In genomic region chr5:144207478-144207877, GRCm38 (mm10) we compare ENCODE assay signal across 8 mouse cellular contexts. TPM values are rescaled to one million over a fixed set of nuclear protein-coding genes. Genes with fewer than 3 reads are reported as not detected.
DNase-seq lines count a peak whose midpoint lies in the region; ATAC-seq and TF ChIP-seq lines count a peak whose summit lies in the region.

No protein-coding gene starts in this region.

- no peak overlapping the region for H3K27ac ChIP-seq in liver, adult 2 months (replicated peaks; ENCODE audit: insufficient read depth, low read depth, low read length)
- no peak overlapping the region for H3K27ac ChIP-seq in liver, embryonic 11.5 days (ENCODE audit: low read depth, low read length)
- no peak overlapping the region for H3K27ac ChIP-seq in bone marrow macrophage, adult 2 months (ENCODE audit: insufficient read depth, low read depth, low read length)
- H3K27ac ChIP-seq in left cerebral cortex, adult 2 months = no peak overlapping the region
- no peak overlapping the region for H3K27ac ChIP-seq in neural tube, embryonic 11.5 days (ENCODE audit: low read depth, low read length)

- H3K36me3 ChIP-seq in liver, adult 2 months (ENCODE audit: control insufficient read depth, insufficient read depth, low read length) = peaks cover 16% of the 10 kb centered on the region; the same call in 1 of the 2 replicates
- H3K36me3 ChIP-seq in liver, embryonic 11.5 days (ENCODE audit: control insufficient read depth, insufficient read depth, low read length) = peaks cover 17% of the 10 kb centered on the region
- peaks cover 8% of the 10 kb centered on the region for H3K36me3 ChIP-seq in neural tube, embryonic 11.5 days (ENCODE audit: control insufficient read depth, insufficient read depth, low read length)

- no peak for TF ChIP-seq POLR2A in liver, adult 2 months (IDR thresholded peaks at IDR 0.05; ENCODE audit: extremely low read depth, insufficient read depth, low read length)
- no peak for TF ChIP-seq POLR2A in bone marrow macrophage, adult 2 months (IDR thresholded peaks at IDR 0.05; ENCODE audit: borderline replicate concordance, low read depth, low read length)

- ATAC-seq in CD4-positive, CD25-positive, alpha-beta regulatory T cell, adult 4 months = no peak
- no peak; the same call in 1 of the 2 replicates for ATAC-seq in liver, embryonic 11.5 days (replicated peaks; ENCODE audit: low FRiP score)
- peak; percentile 52 for ATAC-seq in granulocyte monocyte progenitor cell, adult 5-6 weeks (replicated peaks; ENCODE audit: poor library complexity, severe bottlenecking)
- ATAC-seq in neural tube, embryonic 11.5 days (ENCODE audit: insufficient read depth, low FRiP score, low TSS enrichment) = no peak

- H3K4me1 ChIP-seq in liver, adult 2 months (ENCODE audit: control insufficient read depth, insufficient read depth, low read length) = no peaks in the 10 kb centered on the region
- H3K4me1 ChIP-seq in liver, embryonic 11.5 days (replicated peaks; ENCODE audit: control insufficient read depth, insufficient read depth, low read length) = no peaks in the 10 kb centered on the region
- H3K4me1 ChIP-seq in bone marrow macrophage, adult 2 months (ENCODE audit: control insufficient read depth, insufficient read depth, low read length) = no peaks in the 10 kb centered on the region
- no peaks in the 10 kb centered on the region for H3K4me1 ChIP-seq in neural tube, embryonic 11.5 days (ENCODE audit: control insufficient read depth, insufficient read depth, low read length)

- WGBS in liver, adult 2 months = 39% methylated on average over 11 of the region's 11 CpGs
- 48% methylated on average over 11 of the region's 11 CpGs for WGBS in liver, embryonic 11.5 days
- 50% methylated on average over 11 of the region's 11 CpGs for WGBS in neural tube, embryonic 11.5 days

- H3K9ac ChIP-seq in liver, adult 2 months (ENCODE audit: low read depth, low read length) = no peak overlapping the region
- H3K9ac ChIP-seq in liver, embryonic 11.5 days (ENCODE audit: low read depth, low read length) = no peak overlapping the region
- no peak overlapping the region for H3K9ac ChIP-seq in neural tube, embryonic 11.5 days (ENCODE audit: low read length)

- H3K9me3 ChIP-seq in liver, embryonic 11.5 days (ENCODE audit: control insufficient read depth, low read length) = no peaks in the 10 kb centered on the region
- H3K9me3 ChIP-seq in neural tube, embryonic 11.5 days (ENCODE audit: control insufficient read depth, low read length) = no peaks in the 10 kb centered on the region

- DNase-seq in CD4-positive, CD25-positive, alpha-beta regulatory T cell, adult 2 months (ENCODE audit: low read depth, low spot score) = peak; percentile 65
- DNase-seq in liver, adult 2 months (ENCODE audit: extremely low read depth, low read depth, low spot score) = no peak
- DNase-seq in liver, embryonic 11.5 days (ENCODE audit: low spot score) = no peak
- DNase-seq in left cerebral cortex, adult 2 months (ENCODE audit: extremely low spot score in 1 of 2, low spot score in 2 of 2) = peak in 1 of 2 experiments; percentile 52
- peak; percentile 48 for DNase-seq in neural tube, embryonic 11.5 days (ENCODE audit: low spot score)

- no peak overlapping the region for H3K4me2 ChIP-seq in liver, embryonic 11.5 days
- H3K4me2 ChIP-seq in neural tube, embryonic 11.5 days (ENCODE audit: low read depth) = no peak overlapping the region

- intact Hi-C loops in left cerebral cortex, adult 2 months (cut with DNase I) = loop anchor here (5.0 kb wide), 1 partner anchor 530 kb away; no protein-coding TSS in a partner anchor

- peak; percentile 73 for TF ChIP-seq CTCF in liver, adult 2 months (IDR thresholded peaks at IDR 0.05; ENCODE audit: low read depth, low read length)
- peak; percentile 94 for TF ChIP-seq CTCF in bone marrow macrophage, adult 2 months (IDR thresholded peaks at IDR 0.05; ENCODE audit: low read depth, low read length)
- TF ChIP-seq CTCF in left cerebral cortex, adult 2 months (IDR thresholded peaks at IDR 0.05) = peak; percentile 95

- no peaks in the 10 kb centered on the region for H3K27me3 ChIP-seq in liver, adult 2 months (ENCODE audit: control insufficient read depth, insufficient read depth, low read length)
- no peaks in the 10 kb centered on the region for H3K27me3 ChIP-seq in liver, embryonic 11.5 days (replicated peaks; ENCODE audit: control insufficient read depth, insufficient read depth, low read length)
- no peaks in the 10 kb centered on the region for H3K27me3 ChIP-seq in neural tube, embryonic 11.5 days (ENCODE audit: control insufficient read depth, insufficient read depth, low read length)

- no peaks in the 10 kb centered on the region for H3K79me2 ChIP-seq in liver, adult 2 months (ENCODE audit: control insufficient read depth, insufficient read depth, low read length)

- H3K4me3 ChIP-seq in liver, adult 2 months (ENCODE audit: insufficient read depth, low read depth, low read length) = no peak overlapping the region
- no peak overlapping the region for H3K4me3 ChIP-seq in liver, embryonic 11.5 days (ENCODE audit: low read depth, low read length)
- no peak overlapping the region for H3K4me3 ChIP-seq in bone marrow macrophage, adult 2 months (ENCODE audit: insufficient read depth, low read length)
- no peak overlapping the region for H3K4me3 ChIP-seq in left cerebral cortex, adult 2 months
- no peak overlapping the region for H3K4me3 ChIP-seq in neural tube, embryonic 11.5 days (ENCODE audit: low read depth, low read length)

RNA-seq across cellular contexts. Expression of gene Tecpr1, which starts 15.9 kb away (rescaled TPM):
- polyA plus RNA-seq in CD4-positive, CD25-positive, alpha-beta regulatory T cell, adult 4 months (2017; shearing (Covaris generic)) = 100 to 1,000 TPM in 1 of 2 experiments, 10 to 100 TPM in 1; 78.5 to 109 TPM
- 5.9 and 6.6 TPM in 2 replicates for total RNA-seq in liver, adult 2 months (2014; rRNA removed)
- polyA plus RNA-seq in liver, adult 2 months (2012; rRNA removed) = 9.3 and 13.0 TPM in 2 replicates
- 7.5 and 8.9 TPM in 2 replicates for polyA plus RNA-seq in liver, embryonic 11.5 days (2014; fragmentation: Nextera tagmentation; extraction: Ambion mirVana)
- polyA plus RNA-seq in bone marrow macrophage, adult 2 months (2012; ENCODE audit: insufficient read depth, insufficient read length, missing spikeins) = 50.7 and 55.3 TPM in 2 replicates
- 1.4 and 6.1 TPM in 2 replicates for total RNA-seq in granulocyte monocyte progenitor cell, adult 5-6 weeks (2014; fragmentation: Nextera tagmentation)
- total RNA-seq in granulocyte monocyte progenitor cell, adult 5-6 weeks (2017) = 1.1 and 3.3 TPM in 2 replicates
- total RNA-seq in left cerebral cortex, adult 2 months (2021) = 100 to 1,000 TPM in 1 of 2 experiments, 10 to 100 TPM in 1; 95.3 to 103 TPM
- polyA plus RNA-seq in neural tube, embryonic 11.5 days (2014; fragmentation: Nextera tagmentation; extraction: Ambion mirVana) = 18.4 and 18.6 TPM in 2 replicates

RNA-seq across cellular contexts. Expression of gene Bhlha15, which starts 17.4 kb away (rescaled TPM):
- under 1 TPM in 1 of 2 experiments, not detected in 1; 0.39 TPM for polyA plus RNA-seq in CD4-positive, CD25-positive, alpha-beta regulatory T cell, adult 4 months (2017; shearing (Covaris generic))
- 0.13 and 0.18 TPM in 2 replicates for total RNA-seq in liver, adult 2 months (2014; rRNA removed)
- 0.04 and 0.70 TPM in 2 replicates for polyA plus RNA-seq in liver, adult 2 months (2012; rRNA removed)
- 1.3 and 1.6 TPM in 2 replicates for polyA plus RNA-seq in liver, embryonic 11.5 days (2014; fragmentation: Nextera tagmentation; extraction: Ambion mirVana)
- not detected in 2 replicates for polyA plus RNA-seq in bone marrow macrophage, adult 2 months (2012; ENCODE audit: insufficient read depth, insufficient read length, missing spikeins)
- 3.5 and 4.4 TPM in 2 replicates for total RNA-seq in granulocyte monocyte progenitor cell, adult 5-6 weeks (2014; fragmentation: Nextera tagmentation)
- total RNA-seq in granulocyte monocyte progenitor cell, adult 5-6 weeks (2017) = 1.3 and 1.9 TPM in 2 replicates
- under 1 TPM; 0.35 to 0.43 TPM for total RNA-seq in left cerebral cortex, adult 2 months (2021)
- polyA plus RNA-seq in neural tube, embryonic 11.5 days (2014; fragmentation: Nextera tagmentation; extraction: Ambion mirVana) = 0.08 TPM in 1 of 2 replicates, not detected in the other

RNA-seq across cellular contexts. Expression of gene Bri3, which starts 36.8 kb away (rescaled TPM):
- 1 to 10 TPM; 2.6 to 5.2 TPM for polyA plus RNA-seq in CD4-positive, CD25-positive, alpha-beta regulatory T cell, adult 4 months (2017; shearing (Covaris generic))
- 24.9 and 29.5 TPM in 2 replicates for total RNA-seq in liver, adult 2 months (2014; rRNA removed)
- 74.6 and 85.7 TPM in 2 replicates for polyA plus RNA-seq in liver, adult 2 months (2012; rRNA removed)
- polyA plus RNA-seq in liver, embryonic 11.5 days (2014; fragmentation: Nextera tagmentation; extraction: Ambion mirVana) = 59.2 and 61.0 TPM in 2 replicates
- polyA plus RNA-seq in bone marrow macrophage, adult 2 months (2012; ENCODE audit: insufficient read depth, insufficient read length, missing spikeins) = 521 and 566 TPM in 2 replicates
- total RNA-seq in granulocyte monocyte progenitor cell, adult 5-6 weeks (2014; fragmentation: Nextera tagmentation) = 29.1 and 56.1 TPM in 2 replicates
- 12.2 and 20.2 TPM in 2 replicates for total RNA-seq in granulocyte monocyte progenitor cell, adult 5-6 weeks (2017)
- total RNA-seq in left cerebral cortex, adult 2 months (2021) = 10 to 100 TPM; 65.5 to 72.7 TPM
- polyA plus RNA-seq in neural tube, embryonic 11.5 days (2014; fragmentation: Nextera tagmentation; extraction: Ambion mirVana) = 119 and 121 TPM in 2 replicates

Comparison
In these comparisons a context has a peak if more than half of its experiments do, and no peak if none do; other contexts are left out.
1. DNase-seq: peak in CD4-positive, CD25-positive, alpha-beta regulatory T cell, adult 2 months (single experiment) and neural tube, embryonic 11.5 days (single experiment); none in liver, adult 2 months (single experiment) and liver, embryonic 11.5 days (single experiment).
2. Peak in every context shown above with its lines, with median percentiles within 50 percentile points of each other: CTCF ChIP-seq.